Mouse (Mus musculus) ES-Bruce4 (cell line): ENCODE measurements around the gene Hira.

ENCODE experiments used
- CTCF ChIP-seq: IDR thresholded peaks from one replicate; pipeline ENCODE4 v1.8.1; 2011; ENCODE audit warnings: low read depth, low read length
- EP300 ChIP-seq: IDR thresholded peaks from 2 replicates; pipeline ENCODE4 v1.6.1; 2011; ENCODE audit warnings: low read depth, low read length; ENCODE audit not compliant: insufficient read depth
- POLR2A ChIP-seq: IDR thresholded peaks from one replicate; pipeline ENCODE4 v1.8.1; 2011; ENCODE audit warnings: low read length; ENCODE audit not compliant: insufficient read depth

- no peak for TF ChIP-seq POLR2A
- no peak for TF ChIP-seq CTCF
- no peak for TF ChIP-seq EP300
Observed at GRCm38 (mm10) chr16:18938321-18939082, 61.7 kb downstream of the Hira start.
